Mouse (Mus musculus) ES-E14 (cell line): ENCODE measurements at regions not wholly inside any gene's neighbourhood (a gene's known extent, or its start where the extent isn't known, plus 50 kb on each side); places are given as distances from the start of the nearest gene placed in this dataset.

Source experiments
- DNase-seq: peaks from one replicate; pipeline ENCODE4 v3.0.0-alpha.2; 2013; ENCODE audit warnings: low read depth, low spot score
- H3K27ac ChIP-seq: 2 replicates; pipeline ENCODE4 v1.5.1; 2012; ENCODE audit warnings: low read depth, mild to moderate bottlenecking, low read length, moderate library complexity, mixed read lengths; ENCODE audit not compliant: poor library complexity, insufficient read depth, severe bottlenecking
- H3K36me3 ChIP-seq: 2 replicates; pipeline ENCODE4 v1.6.1; 2012; ENCODE audit warnings: mild to moderate bottlenecking, low read length, moderate library complexity, mixed read lengths; ENCODE audit not compliant: control insufficient read depth, poor library complexity, insufficient read depth, severe bottlenecking
- H3K4me1 ChIP-seq, 2 experiments: fragments of 150-350 bp in 1 of 2; sonication (generic) in 1 of 2; 2 replicates each; pipeline ENCODE4 v1.6.1; 2012; ENCODE audit warnings: low read length in 2 of 2, mild to moderate bottlenecking in 1 of 2, mixed read lengths in 1 of 2; ENCODE audit not compliant: control insufficient read depth in 2 of 2, insufficient read depth in 2 of 2, poor library complexity in 1 of 2
- H3K4me3 ChIP-seq, 2 experiments: fragments of 150-350 bp in 1 of 2; sonication (generic) in 1 of 2; 2 replicates each; pipeline ENCODE4 v1.5.1; 2012; ENCODE audit warnings: low read length in 2 of 2, low read depth in 1 of 2, mild to moderate bottlenecking in 1 of 2, mixed read lengths in 1 of 2; ENCODE audit not compliant: insufficient read depth in 1 of 2, poor library complexity in 1 of 2, severe bottlenecking in 1 of 2
- H3K9ac ChIP-seq: 2 replicates; pipeline ENCODE4 v1.6.1; 2012; ENCODE audit warnings: low read depth, mild to moderate bottlenecking, low read length, mixed read lengths; ENCODE audit not compliant: poor library complexity, insufficient read depth, severe bottlenecking
- H3K9me3 ChIP-seq: fragments of 150-350 bp; sonication (generic); 2 replicates; pipeline ENCODE4 v1.6.1; 2012; ENCODE audit warnings: low read depth, mild to moderate bottlenecking, low read length; ENCODE audit not compliant: control insufficient read depth, insufficient read depth
- CHD2 ChIP-seq: IDR thresholded peaks from 2 replicates; pipeline ENCODE4 v1.6.1; 2014; ENCODE audit warnings: mild to moderate bottlenecking, low read depth, low read length, inconsistent platforms
- HCFC1 ChIP-seq: IDR thresholded peaks from 2 replicates; pipeline ENCODE4 v1.6.1; 2012; ENCODE audit warnings: low read length, inconsistent platforms, borderline replicate concordance; ENCODE audit not compliant: insufficient read depth
- MAFK ChIP-seq: IDR thresholded peaks from 2 replicates; pipeline ENCODE4 v1.6.1; 2014; ENCODE audit warnings: mild to moderate bottlenecking, low read depth, low read length, inconsistent platforms; ENCODE audit not compliant: insufficient read depth
- ZC3H11A ChIP-seq: IDR thresholded peaks from 2 replicates; pipeline ENCODE4 v1.6.1; 2012; ENCODE audit warnings: low read depth, mild to moderate bottlenecking, inconsistent platforms, low read length, borderline replicate concordance
- ZNF384 ChIP-seq: IDR thresholded peaks from 2 replicates; pipeline ENCODE4 v1.6.1; 2012; ENCODE audit warnings: low read depth, low read length, inconsistent platforms
- in situ Hi-C, 2 experiments: fragments of 600-800 bp; cut with MboI; formaldehyde crosslinking; loops; one replicate each; pipeline ENCODE4 v1.15.1; 2025; ENCODE audit warnings: low sequenced_read_pairs in 2 of 2, inconsistent platforms in 1 of 2; ENCODE audit not compliant: unreplicated experiment in 2 of 2

- in situ Hi-C loops = no loop called here
- Histone ChIP-seq H3K9ac (no peak overlapping the region), H3K27ac (no peak overlapping the region), H3K4me1 (no peaks in the 10 kb centered on the region), H3K36me3 (no peaks in the 10 kb centered on the region), H3K4me3 (no peak overlapping the region), H3K9me3 (no peaks in the 10 kb centered on the region)
- TF ChIP-seq ZNF384 (no peak), CHD2 (no peak), ZC3H11A (no peak), MAFK (no peak), HCFC1 (no peak)
- no peak for DNase-seq
These were observed 122.0 kb upstream of the Mettl15 start for GRCm38 (mm10) chr2:109402556-109402955.

DNA sequence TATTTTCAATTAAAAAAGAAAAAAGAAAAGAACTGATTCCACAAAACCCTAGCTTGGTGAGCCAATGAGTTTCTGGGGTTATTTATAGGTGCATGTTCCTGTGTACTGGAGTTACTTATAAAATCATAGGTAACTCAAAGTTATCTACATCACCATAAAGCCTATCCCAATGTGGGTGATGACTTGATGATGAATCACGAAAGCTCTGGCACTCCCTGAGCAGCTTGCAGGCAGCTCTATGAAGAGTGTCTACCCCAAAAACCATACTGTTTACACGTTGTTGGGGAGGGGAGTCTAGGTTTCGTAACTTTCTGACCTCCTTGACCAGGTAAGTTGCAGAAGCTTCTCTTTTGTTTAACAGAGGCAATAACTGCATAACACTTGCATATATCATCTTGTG is 123.7 kb upstream of the Mettl15 start:
- Histone ChIP-seq H3K9me3 (no peaks in the 10 kb centered on the region), H3K4me3 (no peak overlapping the region), H3K4me1 (no peaks in the 10 kb centered on the region), H3K36me3 (no peaks in the 10 kb centered on the region), H3K9ac (no peak overlapping the region), H3K27ac (no peak overlapping the region)
- no peak for TF ChIP-seq ZC3H11A
- TF ChIP-seq MAFK = no peak
- in situ Hi-C loops = no loop called here
- DNase-seq = no peak

DNA sequence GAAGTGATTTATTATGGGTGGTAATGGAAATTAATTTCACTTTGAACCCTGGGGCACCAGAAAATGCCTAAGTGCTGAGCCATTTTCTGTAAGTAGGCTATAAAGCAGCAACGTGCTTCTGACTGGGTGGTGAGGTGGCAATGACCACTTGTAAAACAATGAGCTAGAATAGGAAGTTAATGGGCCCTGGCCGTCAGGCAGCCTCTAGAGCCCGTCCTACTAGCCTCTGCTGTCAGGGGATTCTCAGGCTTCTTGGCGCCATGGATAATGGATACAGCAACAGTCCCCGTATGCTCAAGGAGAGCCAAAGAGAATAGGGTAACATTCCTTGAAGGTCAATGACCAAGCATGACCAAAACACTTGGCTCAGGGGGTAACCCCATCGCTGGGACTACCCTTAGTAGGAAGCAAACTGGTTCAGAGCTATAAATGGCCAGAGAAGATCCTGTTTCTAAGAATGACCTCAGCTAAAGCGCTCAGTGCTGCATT is 126.1 kb upstream of the Mettl15 start:
- no peaks in the 10 kb centered on the region for H3K4me1 ChIP-seq
- no peaks in the 10 kb centered on the region for H3K9me3 ChIP-seq
- H3K9ac ChIP-seq = no peak overlapping the region
- no peak for DNase-seq
- H3K36me3 ChIP-seq = no peaks in the 10 kb centered on the region
- no peak overlapping the region for H3K4me3 ChIP-seq
- in situ Hi-C loops = no loop called here
- H3K27ac ChIP-seq = no peak overlapping the region
- no peak for TF ChIP-seq CHD2
- no peak for TF ChIP-seq HCFC1
- no peak for TF ChIP-seq MAFK
- no peak for TF ChIP-seq ZC3H11A
- no peak for TF ChIP-seq ZNF384

DNA sequence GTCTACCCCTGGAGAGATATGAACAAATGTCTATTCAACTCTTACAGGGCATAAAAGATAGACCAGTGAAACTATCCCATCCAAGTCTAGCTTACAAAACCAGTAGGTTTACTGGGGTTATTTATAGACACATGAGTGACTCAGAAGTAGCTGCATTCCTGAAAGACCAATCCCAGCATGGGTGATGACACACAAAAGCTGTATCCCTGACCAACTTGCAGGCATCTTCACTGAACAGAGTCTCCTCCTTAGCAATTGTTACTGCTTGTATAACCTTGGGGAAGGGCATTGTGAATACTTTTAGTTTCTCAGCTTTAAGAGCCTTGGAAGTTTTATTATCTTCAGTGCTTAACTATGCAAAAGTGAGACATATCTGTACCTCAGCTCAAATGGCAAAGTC is 139.6 kb upstream of the Mettl15 start:
- no peak for TF ChIP-seq ZC3H11A
- TF ChIP-seq CHD2 = no peak
- TF ChIP-seq HCFC1 = no peak
- no peak for TF ChIP-seq ZNF384
- no peak for TF ChIP-seq MAFK
- H3K27ac ChIP-seq = no peak overlapping the region
- in situ Hi-C loops = no loop called here
- no peaks in the 10 kb centered on the region for H3K9me3 ChIP-seq
- no peak for DNase-seq
- H3K4me1 ChIP-seq = no peaks in the 10 kb centered on the region
- H3K36me3 ChIP-seq = no peaks in the 10 kb centered on the region
- H3K4me3 ChIP-seq = no peak overlapping the region
- no peak overlapping the region for H3K9ac ChIP-seq

DNA sequence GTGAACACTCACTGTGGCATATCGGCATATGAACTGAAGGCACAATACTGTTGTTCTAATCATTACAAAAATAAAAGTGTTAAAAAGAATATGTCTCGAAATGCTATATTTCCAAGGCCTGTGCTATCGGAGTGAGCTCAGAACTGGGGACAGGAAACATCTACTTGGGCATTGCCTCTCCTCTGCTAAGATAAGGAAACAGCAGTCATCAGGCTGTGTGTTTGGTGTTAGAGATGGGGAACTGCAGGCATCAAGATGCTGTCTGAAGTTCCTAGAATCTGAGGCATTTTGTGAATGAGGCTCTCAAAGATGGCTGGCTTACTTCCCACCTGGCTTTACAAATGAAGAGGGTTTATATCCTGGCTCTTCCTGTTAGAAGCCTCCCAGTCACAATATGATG is 150.6 kb upstream of the Mettl15 start:
- H3K4me1 ChIP-seq = no peaks in the 10 kb centered on the region
- in situ Hi-C loops = no loop called here
- H3K36me3 ChIP-seq = no peaks in the 10 kb centered on the region
- no peak overlapping the region for H3K9ac ChIP-seq
- DNase-seq = no peak
- H3K9me3 ChIP-seq = no peaks in the 10 kb centered on the region
- no peak overlapping the region for H3K27ac ChIP-seq
- H3K4me3 ChIP-seq = no peak overlapping the region
- no peak for TF ChIP-seq ZNF384
- TF ChIP-seq MAFK = no peak
- TF ChIP-seq ZC3H11A = no peak
- TF ChIP-seq HCFC1 = no peak
